Mouse (Mus musculus) left cerebral cortex, adult 18-20 months (tissue): ENCODE data around the gene Mdh1. TPM values are rescaled to one million over a fixed set of nuclear protein-coding genes. Genes with fewer than 3 reads are reported as not detected.
"Not testable (repeated sequence)": the region's sequence is repeated elsewhere in the genome, so short reads cannot be mapped to it uniquely, and the experiment has no call there.

ENCODE experiments used
- DNase-seq, 2 experiments: peaks; one replicate each; pipeline ENCODE4 v3.0.0; 2021 to 2022; ENCODE audit warnings: low spot score in 2 of 2, mixed read lengths in 1 of 2
- microRNA-seq, 2 experiments: library from miRNA; unstranded; fragments of <30 nt; microRNA quantifications; one replicate each; pipeline ENCODE4 v1.2.0; 2021
- total RNA-seq, 2 experiments: library from RNA; stranded (reverse); gene quantifications; 2 replicates each; pipeline ENCODE4 v1.2.3; 2021

Gene Mdh1
- total RNA-seq, 2 experiments from 2014 or later: 860 to 910 TPM

DNA sequence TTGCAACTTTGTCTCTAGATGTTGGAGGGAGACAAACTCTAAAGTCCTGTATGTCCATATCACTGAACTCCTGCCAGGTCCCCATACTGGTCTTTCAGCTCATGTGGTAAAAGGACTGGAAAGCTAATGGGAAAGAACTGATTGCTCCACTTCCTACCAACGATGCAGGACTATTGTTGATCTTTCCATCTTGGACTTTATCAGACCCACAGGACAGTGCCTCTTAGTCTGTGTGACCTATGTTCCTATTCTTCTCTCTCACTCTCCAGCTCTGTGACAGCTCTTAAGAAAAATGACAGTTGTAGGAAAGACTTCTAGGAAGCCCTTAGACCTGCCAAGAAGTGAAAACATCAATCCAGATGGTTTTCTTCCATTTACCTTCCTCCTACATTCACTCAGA is 25.5 kb downstream of the Mdh1 start:
- no peak for DNase-seq

- DNase-seq: no peak
Measured at GRCm38 (mm10) chr11:21545951-21546350, 26.2 kb downstream of the Mdh1 start.

DNA sequence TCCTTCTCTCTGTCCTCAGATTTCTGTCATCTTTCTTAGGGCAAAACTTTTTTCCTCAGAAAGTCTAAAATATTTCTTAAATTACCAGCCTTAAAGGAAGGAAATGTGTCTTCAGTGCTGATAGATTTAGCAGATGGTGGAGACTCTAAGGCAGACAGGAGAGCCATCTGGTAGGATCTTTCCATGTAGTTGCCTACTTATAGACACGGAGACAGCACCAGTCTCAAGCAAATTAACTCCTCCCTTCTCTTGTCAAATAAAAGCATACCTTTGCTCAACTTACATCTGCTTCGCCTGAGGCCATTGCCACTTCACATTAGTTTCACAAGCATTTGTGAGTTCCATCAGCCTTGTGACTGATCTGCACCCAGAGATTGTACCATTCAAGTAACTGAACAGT is 27.1 kb downstream of the Mdh1 start:
- DNase-seq: peak in 1 of 2 experiments; percentile 17

GRCm38 (mm10) chr11:21542731-21543130 is 29.4 kb downstream of the Mdh1 start:
- DNase-seq: no peak

DNA sequence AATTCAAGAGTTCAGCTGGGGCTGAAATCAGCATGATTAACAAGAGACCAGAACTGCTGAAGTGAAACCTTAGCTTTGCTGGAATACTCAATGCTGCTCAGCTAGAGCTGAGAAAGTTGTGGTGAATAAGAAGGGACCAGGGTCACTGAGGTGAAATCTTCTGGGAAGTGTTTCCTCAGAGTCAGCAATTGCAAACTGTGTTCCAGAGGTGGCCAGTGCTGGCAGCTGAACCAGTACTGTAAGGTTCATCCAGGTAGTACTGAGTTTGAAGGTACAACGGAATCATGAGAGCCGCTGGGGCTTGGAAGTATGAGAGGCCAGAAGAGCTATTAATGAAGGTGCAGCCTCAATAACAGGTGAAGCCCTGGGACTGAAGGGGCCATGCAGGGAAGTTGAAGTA is 31.5 kb downstream of the Mdh1 start:
- DNase-seq: no peak

DNA sequence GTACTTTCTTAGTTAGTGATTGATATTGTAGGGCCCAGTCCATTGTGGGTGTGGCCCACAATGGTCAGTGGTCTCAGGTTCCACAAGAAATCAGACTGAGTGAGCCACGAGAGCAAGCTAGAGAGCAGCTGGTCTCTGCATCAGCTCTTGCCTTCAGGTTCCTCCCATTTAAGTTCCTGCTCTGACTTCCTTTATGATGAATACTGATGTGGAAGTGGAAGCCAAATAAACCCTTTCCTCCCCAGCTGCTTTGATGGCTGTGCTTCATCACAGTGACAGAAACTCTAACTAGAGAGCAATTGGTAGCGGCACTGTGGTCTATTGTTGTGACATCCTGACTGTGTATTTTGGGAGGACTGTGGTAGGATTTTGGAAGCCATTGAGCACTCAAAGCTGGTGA is 32.1 kb downstream of the Mdh1 start:
- DNase-seq: no peak

GRCm38 (mm10) chr11:21530856-21531255 is 41.3 kb downstream of the Mdh1 start:
- DNase-seq: not testable (repeated sequence)

- no peak for DNase-seq
Measured at GRCm38 (mm10) chr11:21528676-21529394, 43.3 kb downstream of the Mdh1 start.

DNA sequence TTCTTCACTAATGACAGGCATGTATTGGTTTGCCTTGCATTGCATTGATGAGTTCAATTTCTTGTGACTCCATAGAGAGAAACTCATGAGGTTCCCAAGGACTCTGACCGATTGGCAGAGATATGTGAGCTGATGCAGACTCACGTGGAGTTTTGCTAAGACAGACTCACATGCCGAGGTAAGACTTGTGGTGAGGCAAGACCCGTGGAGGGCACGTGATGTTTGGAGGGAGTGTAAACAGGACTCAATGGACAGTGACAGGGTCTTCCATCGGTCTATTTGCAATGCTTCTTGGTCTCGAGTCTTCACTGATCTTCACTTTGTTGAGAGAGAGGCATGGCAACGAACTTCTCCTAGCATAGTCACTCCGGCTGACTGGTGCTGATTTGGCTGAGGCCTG is 54.4 kb downstream of the Mdh1 start:
- DNase-seq: no peak

- not testable (repeated sequence) for DNase-seq
Measured at GRCm38 (mm10) chr11:21516396-21516795, 55.8 kb downstream of the Mdh1 start.

DNA sequence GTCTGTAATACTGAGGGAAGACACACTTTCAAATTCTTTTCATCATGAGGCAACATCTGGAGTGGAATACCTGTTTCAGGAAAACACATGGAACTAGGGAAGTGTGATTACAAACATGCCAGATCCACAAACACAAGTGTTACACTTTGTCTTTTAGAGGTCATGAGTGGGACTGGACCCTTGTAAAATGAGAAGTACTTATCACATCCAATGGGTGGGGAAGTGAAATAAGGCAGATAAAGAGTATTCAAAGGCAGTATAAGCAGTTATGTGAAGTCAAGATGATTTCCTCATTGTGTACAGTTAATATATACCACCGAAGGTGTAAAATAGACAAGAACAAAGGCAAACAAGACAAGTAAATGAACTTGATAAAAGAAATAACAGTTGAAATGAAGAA is 61.6 kb downstream of the Mdh1 start:
- DNase-seq: not testable (repeated sequence)

DNA sequence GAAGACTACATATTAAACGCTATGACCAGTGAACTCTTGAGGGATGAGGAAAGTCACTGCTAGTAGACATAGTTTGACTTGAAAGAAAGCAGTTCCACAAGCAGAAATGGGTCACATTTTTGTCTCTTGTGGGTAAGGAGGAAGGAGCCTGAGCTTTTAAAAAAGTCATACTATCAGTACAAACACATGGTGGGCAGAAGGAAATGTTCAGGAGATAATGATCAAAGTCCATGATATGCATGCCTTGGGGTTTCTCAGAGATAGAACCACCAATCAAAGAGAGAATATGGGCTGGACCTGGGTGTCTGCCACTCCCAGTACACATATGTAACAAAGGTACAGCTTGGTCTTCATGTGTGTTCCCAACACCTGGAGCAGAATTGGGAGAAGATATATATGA is 63.5 kb downstream of the Mdh1 start:
- not testable (repeated sequence) for DNase-seq

DNA sequence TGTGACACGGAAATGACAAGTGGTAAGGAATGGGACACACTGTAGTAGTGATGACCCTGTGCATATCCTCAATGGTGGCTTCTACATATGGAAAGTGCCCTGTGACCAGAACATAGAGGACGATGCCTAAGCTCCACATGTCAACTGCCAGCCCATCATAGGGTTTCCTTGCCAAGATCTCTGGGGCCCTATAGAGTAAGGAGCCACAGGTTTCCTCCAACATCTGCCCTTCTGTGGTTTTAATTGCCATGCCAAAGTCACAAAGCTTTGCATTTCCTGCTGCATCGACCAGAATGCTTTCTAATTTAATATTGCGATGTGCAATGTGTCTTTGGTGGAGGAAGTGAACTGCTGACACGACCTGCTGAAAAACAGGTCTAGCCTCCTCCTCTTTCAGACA is 65.1 kb downstream of the Mdh1 start:
- not testable (repeated sequence) for DNase-seq

Small RNA genes within 50 kb of the gene (microRNA-seq; reads per million reads assigned to microRNA genes)
- gene Gm22990: 0 reads per million in 2 experiments

Other genes with a start within 250 kb of the Mdh1 start
- 10 to 100 TPM; 76.7 to 79.5 TPM for gene Ugp2, start 201.2 kb downstream of the Mdh1 start, total RNA-seq
- 10 to 100 TPM; 13.5 to 13.9 TPM for gene Wdpcp, start 132 bp downstream of the Mdh1 start, total RNA-seq